8 mouse cellular contexts compared by ENCODE assay signal in the genomic region with DNA sequence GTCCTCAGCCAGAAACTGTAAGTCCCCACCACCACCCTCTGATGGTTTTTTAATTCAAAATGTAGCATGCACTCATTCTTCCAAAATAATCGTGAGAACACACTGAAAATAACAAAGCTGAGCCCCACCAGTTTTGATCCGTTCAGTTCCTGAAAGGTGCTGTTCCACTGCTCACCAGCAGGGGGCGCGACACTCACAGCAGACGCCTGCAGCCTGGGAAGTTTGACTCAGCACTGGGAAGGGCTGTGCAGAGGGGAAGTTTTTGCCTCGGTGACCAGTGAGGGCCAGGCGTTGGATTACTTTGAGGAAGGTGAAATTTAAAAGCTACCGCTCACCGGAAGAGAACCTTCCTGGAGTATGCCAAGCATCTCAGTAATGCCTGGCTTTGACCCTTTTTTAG.
A peak's percentile ranks its signal among the peaks of the same experiment; 100 is the strongest.
DNase-seq lines count a peak whose midpoint lies in the region; ATAC-seq lines count a peak whose summit lies in the region.

No protein-coding gene starts in this region.

- 3% methylated on average over 9 of the region's 9 CpGs for WGBS in hindbrain, embryonic 16.5 days

- ATAC-seq in hindbrain, embryonic 16.5 days, result peak; percentile 46

- H3K27ac ChIP-seq in hindbrain, embryonic 16.5 days (ENCODE audit: low read depth, low read length), result no peak overlapping the region

- no peak overlapping the region for H3K4me2 ChIP-seq in hindbrain, embryonic 16.5 days (ENCODE audit: low read length)

- no peak overlapping the region for H3K4me3 ChIP-seq in hindbrain, embryonic 16.5 days (ENCODE audit: low read length)

- H3K27me3 ChIP-seq in hindbrain, embryonic 16.5 days (replicated peaks; ENCODE audit: control insufficient read depth, insufficient read depth, low read length), result no peaks in the 10 kb centered on the region

- no peaks in the 10 kb centered on the region for H3K4me1 ChIP-seq in hindbrain, embryonic 16.5 days (ENCODE audit: control insufficient read depth, insufficient read depth, low read depth, low read length)

- H3K36me3 ChIP-seq in hindbrain, embryonic 16.5 days (ENCODE audit: control insufficient read depth, insufficient read depth, low read length), result no peaks in the 10 kb centered on the region

- no peak overlapping the region for H3K9ac ChIP-seq in hindbrain, embryonic 16.5 days (ENCODE audit: low read depth, low read length)

- DNase-seq in R1 (ENCODE audit: low read depth, low spot score), result peak; percentile 83
- peak; percentile 80 for DNase-seq in cerebellum, adult 9-10 months
- peak; percentile 54 to 83 for DNase-seq in frontal cortex, postnatal 10 days (ENCODE audit: low spot score in 2 of 2)
- DNase-seq in left cerebral cortex, adult 11 months (ENCODE audit: low spot score), result peak; percentile 69
- DNase-seq in lung, postnatal 36 days, result peak; percentile 89
- DNase-seq in right cerebral cortex, postnatal 25 days, result peak; percentile 79
- peak; percentile 75 to 83 for DNase-seq in urinary bladder, postnatal 36 days (ENCODE audit: low spot score in 2 of 2)

- H3K9me3 ChIP-seq in hindbrain, embryonic 16.5 days (ENCODE audit: control insufficient read depth, low read length), result no peaks in the 10 kb centered on the region
